Mouse (Mus musculus) hindbrain, postnatal 0 days (tissue): ENCODE results near the gene Slc30a4. TPM values are rescaled to one million over a fixed set of nuclear protein-coding genes. Genes with fewer than 3 reads are reported as not detected.
A peak's percentile ranks its signal among the peaks of the same experiment; 100 is the strongest.

Experiments used
- ATAC-seq: fragments of 200-750 bp; cut with Nextera tagmentation; 2 replicates; pipeline ENCODE4 v1.8.0; 2017; ENCODE audit warnings: mild to moderate bottlenecking, moderate TSS enrichment, moderate library complexity
- DNase-seq: peaks from one replicate; pipeline ENCODE4 v3.0.0-alpha.2; 2015; ENCODE audit warnings: low spot score
- H3K27ac ChIP-seq: fragments of 300-500 bp; sonication (generic); 2 replicates; pipeline ENCODE4 v1.5.1; 2014; ENCODE audit warnings: mild to moderate bottlenecking
- H3K27me3 ChIP-seq: fragments of 300-500 bp; sonication (generic); 2 replicates; pipeline ENCODE4 v1.6.1; 2014; ENCODE audit warnings: low read length, mixed read lengths; ENCODE audit not compliant: insufficient read depth
- H3K36me3 ChIP-seq: fragments of 300-500 bp; sonication (generic); 2 replicates; pipeline ENCODE4 v1.6.1; 2014; ENCODE audit warnings: low read length, mixed read lengths; ENCODE audit not compliant: insufficient read depth
- H3K4me1 ChIP-seq: fragments of 300-500 bp; sonication (generic); 2 replicates; pipeline ENCODE4 v1.6.1; 2014; ENCODE audit warnings: antibody characterized with exemption, low read length, mixed read lengths; ENCODE audit not compliant: insufficient read depth
- H3K4me2 ChIP-seq: fragments of 300-500 bp; sonication (generic); 2 replicates; pipeline ENCODE4 v1.6.1; 2014; ENCODE audit warnings: low read depth, mild to moderate bottlenecking, low read length, moderate library complexity, mixed read lengths
- H3K4me3 ChIP-seq: fragments of 300-500 bp; sonication (generic); 2 replicates; pipeline ENCODE4 v1.5.1; 2014; ENCODE audit warnings: low read length
- H3K9ac ChIP-seq: fragments of 300-500 bp; sonication (generic); replicated peaks from 2 replicates; pipeline ENCODE4 v1.6.1; 2014; ENCODE audit warnings: mild to moderate bottlenecking, low read length, moderate library complexity, mixed read lengths
- H3K9me3 ChIP-seq: fragments of 300-500 bp; sonication (generic); 2 replicates; pipeline ENCODE4 v1.6.1; 2016; ENCODE audit warnings: low read length, mixed read lengths
- CTCF ChIP-seq: IDR thresholded peaks from 2 replicates; pipeline ENCODE4 v1.5.1; 2016; ENCODE audit warnings: antibody characterized with exemption, control low read depth, low read depth
- WGBS: fragments of 180-500 bp; shearing (Covaris S2); extraction: QIAGEN DNeasy Blood & Tissue Kit; methylation state at CpG from one replicate; pipeline ENCODE4 v1.1.7; 2014; 5-methylcytosine and 5-hydroxymethylcytosine counted together
- polyA plus RNA-seq: library from polyadenylated mRNA; unstranded; fragments of >200 nt; fragmentation: Nextera tagmentation; extraction: Ambion mirVana; gene quantifications from 2 replicates; pipeline ENCODE4 v1.2.1, GENCODE M21; 2015
- total RNA-seq: library from RNA; depleted of rRNA; stranded (reverse); fragments of >200 nt; gene quantifications from 2 replicates; pipeline ENCODE4 v1.2.3, GENCODE M21; 2014

Slc30a4 gene
- total and polyA plus RNA-seq, 2 experiments from 2014 or later: 6.6 to 32.0 TPM

GRCm38 (mm10) chr2:122682520-122682919, 19.9 kb downstream of the Slc30a4 start:
- Histone ChIP-seq H3K9ac (no peak overlapping the region), H3K9me3 (peaks cover 13% of the 10 kb centered on the region), H3K27ac (no peak overlapping the region), H3K36me3 (peaks cover 7% of the 10 kb centered on the region; the same call in 1 of the 2 replicates), H3K4me3 (no peak overlapping the region), H3K4me1 (no peaks in the 10 kb centered on the region), H3K27me3 (no peaks in the 10 kb centered on the region), H3K4me2 (no peak overlapping the region)
- DNase-seq (no peak), ATAC-seq (no peak)
- TF ChIP-seq CTCF: no peak
- WGBS: 57% methylated on average over 2 of the region's 2 CpGs

GRCm38 (mm10) chr2:122681379-122682137, 20.9 kb downstream of the Slc30a4 start:
- ATAC-seq (no peak), DNase-seq (peak; percentile 7)
- no peak overlapping the region for H3K4me2 ChIP-seq
- no peaks in the 10 kb centered on the region for H3K27me3 ChIP-seq
- WGBS: 86% methylated on average over 5 of the region's 5 CpGs
- H3K27ac ChIP-seq: no peak overlapping the region
- no peaks in the 10 kb centered on the region for H3K4me1 ChIP-seq
- peaks cover 13% of the 10 kb centered on the region for H3K9me3 ChIP-seq
- no peak overlapping the region for H3K4me3 ChIP-seq
- no peak for TF ChIP-seq CTCF
- peaks cover 3% of the 10 kb centered on the region; the same call in 1 of the 2 replicates for H3K36me3 ChIP-seq
- H3K9ac ChIP-seq: no peak overlapping the region

- no peak overlapping the region for H3K4me3 ChIP-seq
- no peak overlapping the region for H3K9ac ChIP-seq
- no peak for DNase-seq
- no peak for ATAC-seq
- H3K27ac ChIP-seq: no peak overlapping the region
- H3K36me3 ChIP-seq: no peaks in the 10 kb centered on the region
- WGBS: 95% methylated on average over 2 of the region's 2 CpGs
- no peaks in the 10 kb centered on the region for H3K4me1 ChIP-seq
- H3K27me3 ChIP-seq: no peaks in the 10 kb centered on the region
- H3K9me3 ChIP-seq: no peaks in the 10 kb centered on the region
- no peak for TF ChIP-seq CTCF
- no peak overlapping the region for H3K4me2 ChIP-seq
Measured at GRCm38 (mm10) chr2:122675126-122675525, 27.3 kb downstream of the Slc30a4 start.

- no peaks in the 10 kb centered on the region for H3K4me1 ChIP-seq
- no peak for TF ChIP-seq CTCF
- no peaks in the 10 kb centered on the region for H3K36me3 ChIP-seq
- no peak overlapping the region for H3K4me3 ChIP-seq
- no peak overlapping the region for H3K4me2 ChIP-seq
- no peak overlapping the region for H3K9ac ChIP-seq
- H3K9me3 ChIP-seq: no peaks in the 10 kb centered on the region
- H3K27me3 ChIP-seq: no peaks in the 10 kb centered on the region
- 75% methylated on average over 5 of the region's 5 CpGs for WGBS
- no peak overlapping the region for H3K27ac ChIP-seq
- DNase-seq (no peak), ATAC-seq (no peak)
Measured at GRCm38 (mm10) chr2:122672841-122673240, 29.6 kb downstream of the Slc30a4 start.

DNA sequence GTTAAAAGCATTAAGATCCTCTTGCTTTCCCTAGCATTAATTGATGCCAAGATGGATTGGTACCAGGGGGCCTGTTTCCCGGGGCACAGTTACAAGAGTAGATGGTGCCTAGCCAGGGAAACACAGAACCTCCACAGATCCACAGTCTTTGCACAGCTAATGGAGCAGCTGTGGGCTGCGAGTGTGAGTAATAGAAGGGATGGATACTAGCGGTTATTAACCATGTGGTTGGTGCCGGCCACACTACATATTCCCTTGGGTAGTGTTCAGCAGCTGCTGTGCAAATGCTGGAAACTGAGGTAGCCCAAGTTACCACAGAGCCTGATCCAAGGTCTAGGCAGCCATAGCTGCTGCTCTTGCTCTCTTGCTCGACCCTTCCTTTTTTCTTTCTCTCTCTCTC, 30.7 kb downstream of the Slc30a4 start:
- WGBS: 54% methylated on average over 5 of the region's 5 CpGs
- no peak overlapping the region for H3K27ac ChIP-seq

DNA sequence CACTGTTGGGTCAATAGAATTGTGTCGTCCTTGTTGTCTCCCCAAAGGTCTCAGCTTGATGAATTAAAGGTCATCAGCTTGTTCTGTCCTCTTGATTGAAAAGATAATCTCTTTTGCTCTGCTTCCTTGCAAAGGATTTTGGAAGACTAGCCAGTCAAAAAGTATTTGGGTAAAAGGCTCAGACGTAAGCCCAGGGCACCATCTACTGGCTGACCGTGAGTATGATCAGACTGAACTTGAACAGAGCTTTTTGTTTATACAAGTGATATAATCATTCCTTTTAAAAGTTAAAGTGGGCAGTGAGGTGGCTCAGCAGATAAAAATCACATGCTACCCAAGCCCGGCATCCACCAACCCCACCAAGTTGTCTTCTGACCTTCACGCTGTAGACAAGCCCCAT, 34.6 kb downstream of the Slc30a4 start:
- TF ChIP-seq CTCF: peak; percentile 79
- Histone ChIP-seq H3K9ac (no peak overlapping the region), H3K4me2 (no peak overlapping the region), H3K4me3 (no peak overlapping the region), H3K27me3 (no peaks in the 10 kb centered on the region), H3K9me3 (no peaks in the 10 kb centered on the region), H3K27ac (no peak overlapping the region), H3K36me3 (no peaks in the 10 kb centered on the region), H3K4me1 (no peaks in the 10 kb centered on the region)
- WGBS: 46% methylated on average over 5 of the region's 5 CpGs
- DNase-seq: peak; percentile 76
- ATAC-seq: no peak

More for the DNA sequence above, 30.7 kb downstream of the Slc30a4 start:
- Histone ChIP-seq H3K4me1 (no peaks in the 10 kb centered on the region), H3K36me3 (no peaks in the 10 kb centered on the region), H3K9ac (no peak overlapping the region), H3K9me3 (no peaks in the 10 kb centered on the region), H3K27me3 (no peaks in the 10 kb centered on the region), H3K4me3 (no peak overlapping the region), H3K4me2 (no peak overlapping the region)
- no peak for DNase-seq
- no peak for TF ChIP-seq CTCF
- no peak for ATAC-seq
